Mouse (Mus musculus): ENCODE results near the gene Esyt3. TPM values are rescaled to one million over a fixed set of nuclear protein-coding genes. Genes with fewer than 3 reads are reported as not detected.
A peak's percentile ranks its signal among the peaks of the same experiment; 100 is the strongest.

Esyt3 gene
- total and polyA plus RNA-seq, 2 experiments from 2014 or later: 0.68 to 1.3 TPM

GRCm38 (mm10) chr9:99357561-99357920, 816 bp downstream of the Esyt3 start:
- ATAC-seq (peak; percentile 39), DNase-seq (ENCODE audit: low spot score) (peak; percentile 38)
- peak overlapping the region; percentile 95 for H3K4me2 ChIP-seq (ENCODE audit: low read depth, low read length)
- H3K36me3 ChIP-seq (ENCODE audit: insufficient read depth, low read length): no peaks in the 10 kb centered on the region
- no peaks in the 10 kb centered on the region for H3K9me3 ChIP-seq (ENCODE audit: low read length)
- peak overlapping the region; percentile 51; the same call in 1 of the 2 replicates for H3K9ac ChIP-seq (replicated peaks; ENCODE audit: low read length)
- H3K27me3 ChIP-seq (ENCODE audit: insufficient read depth, low read length): peaks cover 14% of the 10 kb centered on the region
- H3K4me3 ChIP-seq (ENCODE audit: low read length): peak overlapping the region; percentile 47
- H3K27ac ChIP-seq: no peak overlapping the region
- H3K4me1 ChIP-seq (ENCODE audit: insufficient read depth, low read length): peaks cover 11% of the 10 kb centered on the region
- 6% methylated on average over 19 of the region's 19 CpGs for WGBS
- no peak for TF ChIP-seq CTCF (IDR thresholded peaks at IDR 0.05; ENCODE audit: low read depth)

- Histone ChIP-seq H3K4me2 (ENCODE audit: low read depth, low read length) (no peak overlapping the region), H3K9me3 (ENCODE audit: low read length) (no peaks in the 10 kb centered on the region), H3K27me3 (ENCODE audit: insufficient read depth, low read length) (peaks cover 14% of the 10 kb centered on the region), H3K27ac (no peak overlapping the region), H3K4me1 (ENCODE audit: insufficient read depth, low read length) (peaks cover 11% of the 10 kb centered on the region), H3K9ac (replicated peaks; ENCODE audit: low read length) (no peak overlapping the region), H3K36me3 (ENCODE audit: insufficient read depth, low read length) (no peaks in the 10 kb centered on the region), H3K4me3 (ENCODE audit: low read length) (no peak overlapping the region)
- DNase-seq (ENCODE audit: low spot score) (no peak), ATAC-seq (no peak)
- TF ChIP-seq CTCF (IDR thresholded peaks at IDR 0.05; ENCODE audit: low read depth): no peak
- 48% methylated on average over 5 of the region's 5 CpGs for WGBS
These were observed 2.4 kb downstream of the Esyt3 start for GRCm38 (mm10) chr9:99355971-99356370.

GRCm38 (mm10) chr9:99354796-99355195, 3.6 kb downstream of the Esyt3 start:
- ATAC-seq (no peak), DNase-seq (ENCODE audit: low spot score) (no peak)
- no peak overlapping the region for H3K9ac ChIP-seq (replicated peaks; ENCODE audit: low read length)
- no peak overlapping the region for H3K27ac ChIP-seq
- H3K36me3 ChIP-seq (ENCODE audit: insufficient read depth, low read length): no peaks in the 10 kb centered on the region
- peaks cover 11% of the 10 kb centered on the region for H3K4me1 ChIP-seq (ENCODE audit: insufficient read depth, low read length)
- no peak overlapping the region for H3K4me2 ChIP-seq (ENCODE audit: low read depth, low read length)
- H3K4me3 ChIP-seq (ENCODE audit: low read length): no peak overlapping the region
- H3K9me3 ChIP-seq (ENCODE audit: low read length): no peaks in the 10 kb centered on the region
- H3K27me3 ChIP-seq (ENCODE audit: insufficient read depth, low read length): peaks cover 14% of the 10 kb centered on the region
- 49% methylated on average over 5 of the region's 5 CpGs for WGBS
- no peak for TF ChIP-seq CTCF (IDR thresholded peaks at IDR 0.05; ENCODE audit: low read depth)

- H3K4me3 ChIP-seq (ENCODE audit: low read length): no peak overlapping the region
- no peak for ATAC-seq
- DNase-seq (ENCODE audit: low spot score): no peak
- peaks cover 14% of the 10 kb centered on the region for H3K27me3 ChIP-seq (ENCODE audit: insufficient read depth, low read length)
- whole genome bisulfite sequencing: 76% methylated on average over 6 of the region's 6 CpGs
- H3K4me2 ChIP-seq (ENCODE audit: low read depth, low read length): no peak overlapping the region
- H3K9ac ChIP-seq (replicated peaks; ENCODE audit: low read length): no peak overlapping the region
- no peaks in the 10 kb centered on the region for H3K36me3 ChIP-seq (ENCODE audit: insufficient read depth, low read length)
- H3K4me1 ChIP-seq (ENCODE audit: insufficient read depth, low read length): peaks cover 10% of the 10 kb centered on the region
- H3K27ac ChIP-seq: no peak overlapping the region
- TF ChIP-seq CTCF (IDR thresholded peaks at IDR 0.05; ENCODE audit: low read depth): no peak
- no peaks in the 10 kb centered on the region for H3K9me3 ChIP-seq (ENCODE audit: low read length)
These were observed 5.0 kb downstream of the Esyt3 start for GRCm38 (mm10) chr9:99353390-99353789.

GRCm38 (mm10) chr9:99352964-99353363, 5.4 kb downstream of the Esyt3 start:
- Histone ChIP-seq H3K27ac (no peak overlapping the region), H3K9ac (replicated peaks; ENCODE audit: low read length) (no peak overlapping the region), H3K4me3 (ENCODE audit: low read length) (no peak overlapping the region), H3K4me2 (ENCODE audit: low read depth, low read length) (no peak overlapping the region), H3K4me1 (ENCODE audit: insufficient read depth, low read length) (peaks cover 5% of the 10 kb centered on the region; the same call in 1 of the 2 replicates), H3K36me3 (ENCODE audit: insufficient read depth, low read length) (no peaks in the 10 kb centered on the region), H3K9me3 (ENCODE audit: low read length) (no peaks in the 10 kb centered on the region), H3K27me3 (ENCODE audit: insufficient read depth, low read length) (peaks cover 14% of the 10 kb centered on the region)
- no peak for ATAC-seq
- DNase-seq (ENCODE audit: low spot score): no peak
- WGBS: 73% methylated on average over 4 of the region's 4 CpGs
- TF ChIP-seq CTCF (IDR thresholded peaks at IDR 0.05; ENCODE audit: low read depth): no peak

- no peak for TF ChIP-seq CTCF (IDR thresholded peaks at IDR 0.05; ENCODE audit: low read depth)
- H3K4me2 ChIP-seq (ENCODE audit: low read depth, low read length): no peak overlapping the region
- no peaks in the 10 kb centered on the region for H3K27me3 ChIP-seq (ENCODE audit: insufficient read depth, low read length)
- no peak overlapping the region for H3K9ac ChIP-seq (replicated peaks; ENCODE audit: low read length)
- H3K36me3 ChIP-seq (ENCODE audit: insufficient read depth, low read length): no peaks in the 10 kb centered on the region
- 16% methylated on average over 4 of the region's 4 CpGs for WGBS
- ATAC-seq (peak; percentile 93), DNase-seq (ENCODE audit: low spot score) (peak; percentile 80)
- H3K9me3 ChIP-seq (ENCODE audit: low read length): no peaks in the 10 kb centered on the region
- peak overlapping the region; percentile 8; the same call in 1 of the 2 replicates for H3K27ac ChIP-seq
- no peak overlapping the region for H3K4me3 ChIP-seq (ENCODE audit: low read length)
- H3K4me1 ChIP-seq (ENCODE audit: insufficient read depth, low read length): peaks cover 7% of the 10 kb centered on the region
These were observed 13.0 kb downstream of the Esyt3 start for GRCm38 (mm10) chr9:99345351-99345792.

GRCm38 (mm10) chr9:99341600-99341999, 16.8 kb downstream of the Esyt3 start:
- no peak for ATAC-seq
- Histone ChIP-seq H3K27me3 (ENCODE audit: insufficient read depth, low read length) (no peaks in the 10 kb centered on the region), H3K4me3 (ENCODE audit: low read length) (no peak overlapping the region), H3K4me2 (ENCODE audit: low read depth, low read length) (no peak overlapping the region), H3K4me1 (ENCODE audit: insufficient read depth, low read length) (peaks cover 7% of the 10 kb centered on the region), H3K27ac (no peak overlapping the region), H3K9me3 (ENCODE audit: low read length) (no peaks in the 10 kb centered on the region), H3K36me3 (ENCODE audit: insufficient read depth, low read length) (no peaks in the 10 kb centered on the region), H3K9ac (replicated peaks; ENCODE audit: low read length) (no peak overlapping the region)
- DNase-seq (ENCODE audit: low spot score): no peak
- WGBS: 88% methylated on average over 3 of the region's 3 CpGs
- no peak for TF ChIP-seq CTCF (IDR thresholded peaks at IDR 0.05; ENCODE audit: low read depth)

Data from hindbrain, postnatal 0 days (tissue).